Mouse (Mus musculus) cortical plate, adult 2 months (tissue): ENCODE measurements around the gene Atf7ip2. TPM values are rescaled to one million over a fixed set of nuclear protein-coding genes. Genes with fewer than 3 reads are reported as not detected.
"Not testable (repeated sequence)": the region's sequence is repeated elsewhere in the genome, so short reads cannot be mapped to it uniquely, and the experiment has no call there.

ENCODE experiments used
- H3K27ac ChIP-seq: fragments of 200-500 bp; 2 replicates; pipeline ENCODE4 v1.5.1; 2012; ENCODE audit warnings: low read length, control low read depth, inconsistent platforms; ENCODE audit not compliant: insufficient read depth
- H3K4me1 ChIP-seq: fragments of 200-500 bp; 2 replicates; pipeline ENCODE4 v1.6.1; 2011; ENCODE audit warnings: low read length; ENCODE audit not compliant: control insufficient read depth, insufficient read depth
- H3K4me3 ChIP-seq: fragments of 200-500 bp; 2 replicates; pipeline ENCODE4 v1.5.1; 2011; ENCODE audit warnings: mild to moderate bottlenecking, low read length, control low read depth; ENCODE audit not compliant: insufficient read depth
- CTCF ChIP-seq: fragments of 200-500 bp; IDR thresholded peaks from 2 replicates; pipeline ENCODE4 v1.5.1; 2011; ENCODE audit warnings: mild to moderate bottlenecking, control low read depth, low read length; ENCODE audit not compliant: insufficient read depth; ENCODE audit errors: extremely low read depth
- POLR2A ChIP-seq: fragments of 200-500 bp; IDR thresholded peaks from 2 replicates; pipeline ENCODE4 v1.6.1; 2011; ENCODE audit warnings: mild to moderate bottlenecking, low read length, control low read depth; ENCODE audit not compliant: insufficient read depth; ENCODE audit errors: extremely low read depth
- polyA plus RNA-seq: library from polyadenylated mRNA; depleted of rRNA; stranded (reverse); fragments of >200 nt; gene quantifications from 2 replicates; pipeline ENCODE4 v1.2.3, GENCODE M21; 2012

Gene Atf7ip2
- polyA plus RNA-seq, 1 experiment: 0.13 TPM

- no peak overlapping the region for H3K4me3 ChIP-seq
- no peak for TF ChIP-seq POLR2A
- no peak for TF ChIP-seq CTCF
- no peak overlapping the region for H3K27ac ChIP-seq
- no peaks in the 10 kb centered on the region for H3K4me1 ChIP-seq
Observed at GRCm38 (mm10) chr16:10227361-10227760, 34.8 kb downstream of the Atf7ip2 start.

DNA sequence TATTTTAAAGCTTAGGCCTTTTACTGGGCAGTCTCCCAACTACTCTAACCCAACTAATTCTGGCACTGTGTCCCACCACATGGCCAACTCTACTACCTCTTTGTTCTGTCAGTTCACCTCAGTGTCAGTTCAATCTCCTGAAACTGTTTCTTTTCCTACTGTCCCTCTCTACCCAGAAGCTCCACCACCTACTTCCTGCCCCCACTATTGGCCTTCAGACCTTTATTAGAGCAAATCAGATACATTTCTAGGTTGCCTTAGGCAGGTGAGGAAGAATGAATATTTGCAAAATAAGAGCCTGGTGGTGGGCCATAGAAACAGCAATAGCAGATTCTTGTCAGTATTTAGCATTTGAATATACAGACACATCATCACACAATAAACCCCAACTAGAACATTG, 44.1 kb downstream of the Atf7ip2 start:
- TF ChIP-seq CTCF (no peak), POLR2A (no peak)
- Histone ChIP-seq H3K4me1 (no peaks in the 10 kb centered on the region), H3K4me3 (no peak overlapping the region), H3K27ac (no peak overlapping the region)

DNA sequence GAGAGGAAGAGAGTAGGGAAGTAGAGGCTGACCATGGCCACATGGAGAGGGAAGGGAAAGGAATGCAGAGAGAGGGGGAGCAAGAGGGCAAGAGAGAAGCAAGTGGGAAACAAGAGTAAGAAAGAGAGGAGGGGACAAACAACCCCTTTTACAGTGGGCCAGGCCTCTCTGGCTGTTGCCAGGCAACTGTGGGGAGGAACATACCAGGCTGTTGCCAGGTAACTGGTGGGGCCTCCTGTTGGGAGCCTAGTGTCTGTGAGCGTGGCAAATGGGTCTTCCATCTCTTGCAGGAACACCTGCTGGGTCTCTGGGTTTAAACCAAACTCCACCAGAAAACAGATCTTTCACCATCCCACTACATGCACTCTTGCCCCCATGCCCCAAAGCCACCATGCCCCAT, 61.5 kb downstream of the Atf7ip2 start:
- Histone ChIP-seq H3K27ac (no peak overlapping the region), H3K4me3 (no peak overlapping the region), H3K4me1 (no peaks in the 10 kb centered on the region)
- TF ChIP-seq CTCF (no peak), POLR2A (no peak)

GRCm38 (mm10) chr16:10272256-10272655, 79.7 kb downstream of the Atf7ip2 start:
- Histone ChIP-seq H3K4me3 (no peak overlapping the region), H3K27ac (no peak overlapping the region), H3K4me1 (no peaks in the 10 kb centered on the region)
- TF ChIP-seq POLR2A: no peak
- TF ChIP-seq CTCF: peak; percentile 42; the same call in 1 of the 2 replicates

DNA sequence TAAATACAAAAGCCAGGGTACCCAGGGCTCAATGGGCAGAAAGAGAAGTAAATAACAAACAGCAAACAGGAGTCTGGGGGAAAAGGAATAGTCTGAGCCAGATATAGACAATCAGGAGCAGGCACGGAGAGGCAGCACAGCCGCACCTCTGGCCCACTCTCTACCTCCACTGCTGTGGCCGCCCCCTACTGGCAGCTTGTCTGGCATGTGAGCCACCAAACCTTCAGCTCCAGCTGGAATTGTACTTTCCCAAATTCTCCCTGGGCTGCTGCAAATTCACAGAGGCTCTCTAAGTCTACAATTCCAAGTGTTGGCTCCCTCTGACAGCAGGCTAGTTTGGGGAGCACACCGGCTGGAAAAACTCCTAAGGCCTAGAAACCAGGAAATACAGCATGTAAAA, 82.0 kb downstream of the Atf7ip2 start:
- no peak overlapping the region for H3K27ac ChIP-seq
- H3K4me1 ChIP-seq: no peaks in the 10 kb centered on the region
- TF ChIP-seq CTCF (no peak), POLR2A (no peak)
- no peak overlapping the region for H3K4me3 ChIP-seq

- not testable (repeated sequence) for H3K27ac ChIP-seq, H3K4me1 ChIP-seq, H3K4me3 ChIP-seq
Observed at GRCm38 (mm10) chr16:10276778-10277177, 84.3 kb downstream of the Atf7ip2 start.

GRCm38 (mm10) chr16:10280286-10280951, 87.9 kb downstream of the Atf7ip2 start:
- no peak for TF ChIP-seq POLR2A
- peak; percentile 89 for TF ChIP-seq CTCF
- Histone ChIP-seq H3K27ac (no peak overlapping the region), H3K4me1 (no peaks in the 10 kb centered on the region), H3K4me3 (no peak overlapping the region)

- Histone ChIP-seq H3K4me3 (no peak overlapping the region), H3K4me1 (peaks cover 2% of the 10 kb centered on the region; the same call in 1 of the 2 replicates), H3K27ac (no peak overlapping the region)
- TF ChIP-seq CTCF (no peak), POLR2A (no peak)
Observed at GRCm38 (mm10) chr16:10281890-10282289, 89.4 kb downstream of the Atf7ip2 start.

- no peak overlapping the region for H3K4me3 ChIP-seq
- TF ChIP-seq POLR2A (0 out of 2 replicates have a peak, but pooled peaks have one; percentile 25), CTCF (no peak)
- H3K27ac ChIP-seq: peak overlapping the region; percentile 4; the same call in 1 of the 2 replicates
- peaks cover 3% of the 10 kb centered on the region; the same call in 1 of the 2 replicates for H3K4me1 ChIP-seq
Observed at GRCm38 (mm10) chr16:10286513-10287268, 94.2 kb downstream of the Atf7ip2 start.

DNA sequence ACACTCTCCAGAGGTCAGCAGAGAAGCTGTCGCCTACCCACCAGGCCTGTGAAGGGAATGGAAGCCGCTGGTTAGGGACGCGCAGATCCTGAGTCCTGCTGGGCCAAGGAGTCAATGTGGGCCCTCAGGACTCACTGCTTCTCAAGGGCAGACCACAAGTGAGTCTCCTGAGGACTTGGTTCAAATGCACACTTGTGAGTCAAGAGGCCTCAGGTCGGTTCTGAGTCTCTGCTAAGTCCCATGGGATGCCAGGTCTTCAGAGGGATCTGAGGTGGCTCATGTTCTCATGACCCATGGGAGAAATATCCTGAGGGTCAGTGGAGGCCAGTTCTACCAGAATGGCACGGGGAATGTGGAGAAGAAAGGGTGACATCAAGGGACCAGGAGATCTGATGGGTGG, 95.6 kb downstream of the Atf7ip2 start:
- no peak for TF ChIP-seq POLR2A
- TF ChIP-seq CTCF: no peak

More for the DNA sequence above, 95.6 kb downstream of the Atf7ip2 start:
- peaks cover 3% of the 10 kb centered on the region; the same call in 1 of the 2 replicates for H3K4me1 ChIP-seq
- no peak overlapping the region for H3K4me3 ChIP-seq
- no peak overlapping the region for H3K27ac ChIP-seq
